Mouse (Mus musculus) thymus, postnatal 25 days (tissue): ENCODE data around the gene Prkaa2.
"Not testable (repeated sequence)": the region's sequence is repeated elsewhere in the genome, so short reads cannot be mapped to it uniquely, and the experiment has no call there.

Experiments used
- DNase-seq: peaks from one replicate; pipeline ENCODE4 v3.0.0; 2022

The Prkaa2 gene

GRCm38 (mm10) chr4:105015496-105015895 lies 94.2 kb downstream of the Prkaa2 start:
- no peak for DNase-seq

GRCm38 (mm10) chr4:105013718-105014117 lies 96.0 kb downstream of the Prkaa2 start:
- DNase-seq: no peak

- no peak for DNase-seq
Observed at GRCm38 (mm10) chr4:105007360-105008018, 102.2 kb downstream of the Prkaa2 start.

DNA sequence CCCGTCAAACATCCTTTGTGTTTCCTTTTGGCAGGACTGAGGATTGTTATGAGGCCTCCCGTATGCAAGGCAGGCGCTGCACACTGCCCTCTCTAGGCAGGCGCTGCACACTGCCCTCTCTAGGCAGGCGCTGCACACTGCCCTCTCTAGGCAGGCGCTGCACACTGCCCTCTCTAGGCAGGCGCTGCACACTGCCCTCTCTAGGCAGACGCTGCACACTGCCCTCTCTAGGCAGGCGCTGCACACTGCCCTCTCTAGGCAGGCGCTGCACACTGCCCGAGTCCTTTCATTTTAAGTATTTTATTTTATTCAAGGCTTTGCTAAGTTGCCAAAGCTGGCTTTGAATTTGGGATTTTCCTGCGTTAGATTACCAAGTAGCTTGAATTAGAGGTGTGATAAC lies 105.0 kb downstream of the Prkaa2 start:
- not testable (repeated sequence) for DNase-seq

- no peak for DNase-seq
Observed at GRCm38 (mm10) chr4:105004135-105004534, 105.6 kb downstream of the Prkaa2 start.

- DNase-seq: no peak
Observed at GRCm38 (mm10) chr4:105001736-105002135, 108.0 kb downstream of the Prkaa2 start.

GRCm38 (mm10) chr4:104999702-105000101 lies 110.0 kb downstream of the Prkaa2 start:
- no peak for DNase-seq

GRCm38 (mm10) chr4:104993140-104993874 lies 116.4 kb downstream of the Prkaa2 start:
- DNase-seq: no peak

DNA sequence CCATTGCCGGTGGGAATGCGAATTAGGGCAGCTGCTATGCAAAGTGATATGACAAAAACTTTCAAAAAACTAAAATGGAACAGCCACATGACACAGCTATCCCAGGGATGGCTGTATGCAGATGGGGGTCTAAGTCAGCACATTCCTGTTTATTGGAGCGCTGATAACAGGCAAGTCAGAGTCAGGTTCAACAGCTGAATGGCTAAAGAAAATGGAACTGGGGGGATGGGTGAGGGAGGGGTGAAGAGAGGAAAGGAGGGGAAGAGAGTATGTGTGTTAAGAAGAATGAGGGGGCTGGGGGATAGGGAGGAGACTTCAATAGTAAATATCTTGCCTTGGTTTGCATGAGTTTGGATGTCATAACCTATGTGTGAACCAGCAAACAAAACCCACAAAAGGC lies 117.4 kb downstream of the Prkaa2 start:
- no peak for DNase-seq

DNA sequence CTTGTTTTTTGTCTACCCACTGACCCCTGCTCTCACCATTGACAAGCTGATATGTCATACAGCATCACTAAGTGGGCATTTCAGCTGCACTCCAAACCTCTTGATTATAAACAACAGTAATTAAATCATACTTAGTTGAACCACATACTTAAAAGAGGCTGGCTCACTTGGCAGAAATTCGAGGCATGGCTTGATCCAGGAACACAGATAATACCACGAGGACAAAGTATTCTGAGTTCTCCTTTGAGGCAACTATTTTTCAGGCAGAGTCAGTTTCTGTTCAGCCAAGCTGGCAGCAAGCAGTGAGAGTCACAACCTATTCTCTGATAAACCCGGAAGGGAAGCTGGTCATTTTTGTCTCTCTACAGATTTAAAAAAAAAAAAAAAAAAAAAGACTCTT lies 119.0 kb downstream of the Prkaa2 start:
- DNase-seq: no peak

- DNase-seq: no peak
Observed at GRCm38 (mm10) chr4:104990016-104990415, 119.7 kb downstream of the Prkaa2 start.

DNA sequence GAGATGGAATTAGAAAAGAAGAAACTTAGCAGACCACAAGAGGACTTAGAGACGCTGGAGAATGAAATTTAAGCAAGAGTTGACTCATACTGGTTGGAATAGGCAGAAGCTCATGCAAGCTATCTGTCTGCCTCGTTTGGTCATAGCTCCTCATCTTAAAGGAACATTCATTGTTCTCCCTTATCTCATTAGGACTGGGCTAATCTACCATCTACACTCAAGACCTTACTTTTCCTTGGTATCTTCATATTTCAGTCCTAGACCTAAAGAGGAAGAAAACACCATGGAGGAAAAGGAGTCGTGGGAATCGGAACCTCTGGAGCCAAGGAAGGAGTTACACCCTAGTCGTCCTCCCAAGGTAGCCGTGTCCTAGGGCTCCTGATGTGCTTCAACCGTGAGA lies 121.0 kb downstream of the Prkaa2 start:
- DNase-seq: no peak

DNA sequence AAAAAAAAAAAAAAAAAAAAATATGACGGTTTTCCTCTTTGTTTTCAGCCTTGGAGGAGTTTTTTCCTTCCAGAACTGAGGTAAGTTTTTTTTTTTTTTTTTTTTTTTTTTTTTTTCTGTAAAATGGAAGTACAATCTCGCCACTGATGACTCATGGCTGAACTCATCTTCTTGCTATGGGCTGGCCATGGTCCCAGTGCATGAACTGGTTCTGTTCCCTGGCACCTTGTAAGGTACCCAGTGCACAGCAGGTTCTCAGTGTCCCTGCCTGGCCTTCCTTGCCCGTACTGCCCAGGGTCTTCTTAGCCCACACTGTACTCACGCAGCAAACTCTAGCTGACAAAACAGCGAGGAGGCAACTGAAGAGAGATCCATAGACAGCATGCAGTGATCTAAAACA lies 121.6 kb downstream of the Prkaa2 start:
- no peak for DNase-seq

- DNase-seq: no peak
Observed at GRCm38 (mm10) chr4:104987631-104988030, 122.1 kb downstream of the Prkaa2 start.

DNA sequence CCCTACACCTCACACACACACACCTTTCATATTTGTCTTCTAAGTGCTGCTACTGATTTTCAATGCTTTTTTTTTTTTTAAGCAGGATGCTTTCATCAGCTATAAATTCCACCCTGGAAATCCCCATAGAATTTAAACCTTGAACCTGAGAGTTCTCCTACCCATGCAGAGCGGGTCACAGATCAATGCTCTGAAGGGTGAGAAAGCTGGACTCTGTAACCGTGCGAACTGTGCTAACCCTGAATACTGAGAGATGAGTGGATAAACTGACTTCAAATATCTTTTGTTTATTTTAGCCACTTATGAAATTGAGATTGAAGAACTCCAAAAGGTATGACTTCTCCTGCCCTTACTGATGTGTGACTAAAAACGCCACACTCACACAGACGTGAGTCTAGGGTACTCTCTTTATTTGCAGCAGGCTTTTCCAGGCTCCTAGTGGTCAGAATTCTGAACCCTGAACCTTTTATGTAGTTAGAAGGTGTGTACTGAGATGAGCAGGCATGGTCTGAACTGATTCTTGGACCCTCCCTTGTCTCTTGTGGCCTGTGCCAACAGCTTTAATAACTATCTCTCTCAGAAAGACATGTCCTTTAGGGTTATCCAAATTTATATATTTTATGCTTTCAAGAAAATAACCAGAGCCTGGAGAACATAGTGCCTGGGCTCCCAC lies 123.6 kb downstream of the Prkaa2 start:
- DNase-seq: no peak
